Mouse (Mus musculus) MEL (cell line): ENCODE measurements at regions not wholly inside any gene's neighbourhood (a gene's known extent, or its start where the extent isn't known, plus 50 kb on each side); places are given as distances from the start of the nearest gene placed in this dataset.

ENCODE experiments used
- DNase-seq: peaks from one replicate; pipeline ENCODE4 v3.0.0; 2011; ENCODE audit warnings: low read depth, low spot score
- H3K27ac ChIP-seq: 2 replicates; pipeline ENCODE4 v1.5.1; 2012; ENCODE audit warnings: low read depth, mild to moderate bottlenecking, control low read depth, low read length, moderate library complexity; ENCODE audit not compliant: control insufficient read depth
- H3K27me3 ChIP-seq, 2 experiments: fragments of 150-350 bp in 1 of 2; sonication (generic) in 1 of 2; 2 replicates each; pipeline ENCODE4 v1.6.1; 2012; ENCODE audit warnings: low read length in 2 of 2, mild to moderate bottlenecking in 2 of 2, improper control_type of control experiment in 1 of 2, moderate library complexity in 1 of 2; ENCODE audit not compliant: insufficient read depth in 2 of 2, control insufficient read depth in 1 of 2
- H3K36me3 ChIP-seq, 2 experiments: 2 replicates each; pipeline ENCODE4 v1.6.1; 2012 to 2014; ENCODE audit warnings: low read length in 2 of 2, improper control_type of control experiment in 1 of 2, inconsistent platforms in 1 of 2, mild to moderate bottlenecking in 1 of 2; ENCODE audit not compliant: insufficient read depth in 2 of 2, control insufficient read depth in 1 of 2
- H3K4me1 ChIP-seq, 2 experiments: fragments of 150-350 bp in 1 of 2; sonication (generic) in 1 of 2; 2 replicates each; pipeline ENCODE4 v1.6.1; 2012; ENCODE audit warnings: low read length in 2 of 2, improper control_type of control experiment in 1 of 2, mild to moderate bottlenecking in 1 of 2; ENCODE audit not compliant: insufficient read depth in 2 of 2, control insufficient read depth in 1 of 2
- H3K4me3 ChIP-seq, 2 experiments: fragments of 150-350 bp in 1 of 2; sonication (generic) in 1 of 2; 2 replicates each; pipeline ENCODE4 v1.5.1; 2012; ENCODE audit warnings: low read depth in 2 of 2, low read length in 2 of 2, mild to moderate bottlenecking in 2 of 2, moderate library complexity in 2 of 2, control low read depth in 1 of 2, improper control_type of control experiment in 1 of 2; ENCODE audit not compliant: control insufficient read depth in 1 of 2, insufficient read depth in 1 of 2
- H3K79me2 ChIP-seq: 2 replicates; pipeline ENCODE4 v1.6.1; 2012; ENCODE audit warnings: mild to moderate bottlenecking, low read length, moderate library complexity; ENCODE audit not compliant: control insufficient read depth, poor library complexity, insufficient read depth
- H3K9ac ChIP-seq: 2 replicates; pipeline ENCODE4 v1.6.1; 2012; ENCODE audit warnings: low read depth, mild to moderate bottlenecking, control low read depth, low read length, moderate library complexity; ENCODE audit not compliant: control insufficient read depth, poor library complexity, severe bottlenecking
- H3K9me3 ChIP-seq: fragments of 150-350 bp; sonication (generic); replicated peaks from 2 replicates; pipeline ENCODE4 v1.6.1; 2012; ENCODE audit warnings: mild to moderate bottlenecking, low read length, improper control_type of control experiment, moderate library complexity; ENCODE audit not compliant: insufficient read depth
- CHD2 ChIP-seq: IDR thresholded peaks from 2 replicates; pipeline ENCODE4 v1.6.1; 2011; ENCODE audit warnings: low read length, improper control_type of control experiment
- E2F4 ChIP-seq: IDR thresholded peaks from 2 replicates; pipeline ENCODE4 v1.6.1; 2011; ENCODE audit warnings: low read depth, low read length, improper control_type of control experiment, borderline replicate concordance
- EP300 ChIP-seq, 2 experiments: IDR thresholded peaks; 2 replicates each; pipeline ENCODE4 v1.6.1; 2011; ENCODE audit warnings: improper control_type of control experiment in 2 of 2, low read length in 2 of 2, low read depth in 1 of 2, mild to moderate bottlenecking in 1 of 2
- GATA1 ChIP-seq: IDR thresholded peaks from 2 replicates; pipeline ENCODE4 v1.6.1; 2011; ENCODE audit warnings: low read depth, low read length, improper control_type of control experiment
- KAT2A ChIP-seq: conservative IDR thresholded peaks from 2 replicates; pipeline ENCODE4 v1.6.1; 2012; ENCODE audit warnings: low read depth, low read length, improper control_type of control experiment, inconsistent platforms
- MAFK ChIP-seq: IDR thresholded peaks from 2 replicates; pipeline ENCODE4 v1.6.1; 2011; ENCODE audit warnings: low read depth, mild to moderate bottlenecking, low read length, improper control_type of control experiment, borderline replicate concordance
- MYB ChIP-seq: IDR thresholded peaks from 2 replicates; pipeline ENCODE4 v1.6.1; 2011; ENCODE audit warnings: mild to moderate bottlenecking, low read depth, low read length, improper control_type of control experiment
- NELFE ChIP-seq: IDR thresholded peaks from 2 replicates; pipeline ENCODE4 v1.6.1; 2011; ENCODE audit warnings: low read depth, low read length, improper control_type of control experiment
- POLR2A ChIP-seq, 2 experiments: IDR thresholded peaks; 2 replicates each; pipeline ENCODE4 v1.6.1; 2011 to 2012; ENCODE audit warnings: low read length in 2 of 2, mild to moderate bottlenecking in 2 of 2, control low read depth in 1 of 2, improper control_type of control experiment in 1 of 2, low read depth in 1 of 2, moderate library complexity in 1 of 2; ENCODE audit not compliant: control insufficient read depth in 1 of 2, insufficient read depth in 1 of 2, poor library complexity in 1 of 2
- POLR2AphosphoS2 ChIP-seq: IDR thresholded peaks from 2 replicates; pipeline ENCODE4 v1.6.1; 2011; ENCODE audit warnings: low read length, improper control_type of control experiment
- POLR2AphosphoS5 ChIP-seq: IDR thresholded peaks from 2 replicates; pipeline ENCODE4 v1.6.1; 2012; ENCODE audit warnings: low read depth, borderline replicate concordance, mild to moderate bottlenecking, inconsistent platforms, low read length, moderate library complexity, mixed read lengths
- RAD21 ChIP-seq: IDR thresholded peaks from 2 replicates; pipeline ENCODE4 v1.6.1; 2011; ENCODE audit warnings: mild to moderate bottlenecking, low read depth, low read length, improper control_type of control experiment
- RCOR1 ChIP-seq: IDR thresholded peaks from 2 replicates; pipeline ENCODE4 v1.6.1; 2012; ENCODE audit warnings: low read depth, mild to moderate bottlenecking, inconsistent platforms, low read length, improper control_type of control experiment
- SIN3A ChIP-seq: IDR thresholded peaks from 2 replicates; pipeline ENCODE4 v1.6.1; 2012; ENCODE audit warnings: low read length, improper control_type of control experiment, inconsistent platforms
- TBP ChIP-seq: IDR thresholded peaks from 2 replicates; pipeline ENCODE4 v1.8.0; 2011; ENCODE audit warnings: low read depth, low read length, improper control_type of control experiment
- ZMIZ1 ChIP-seq: IDR thresholded peaks from 2 replicates; pipeline ENCODE4 v1.6.1; 2012; ENCODE audit warnings: low read depth, mild to moderate bottlenecking, inconsistent platforms, low read length, improper control_type of control experiment, moderate library complexity
- ZNF384 ChIP-seq: IDR thresholded peaks from 2 replicates; pipeline ENCODE4 v1.6.1; 2012; ENCODE audit warnings: low read depth, mild to moderate bottlenecking, inconsistent platforms, low read length, improper control_type of control experiment

DNA sequence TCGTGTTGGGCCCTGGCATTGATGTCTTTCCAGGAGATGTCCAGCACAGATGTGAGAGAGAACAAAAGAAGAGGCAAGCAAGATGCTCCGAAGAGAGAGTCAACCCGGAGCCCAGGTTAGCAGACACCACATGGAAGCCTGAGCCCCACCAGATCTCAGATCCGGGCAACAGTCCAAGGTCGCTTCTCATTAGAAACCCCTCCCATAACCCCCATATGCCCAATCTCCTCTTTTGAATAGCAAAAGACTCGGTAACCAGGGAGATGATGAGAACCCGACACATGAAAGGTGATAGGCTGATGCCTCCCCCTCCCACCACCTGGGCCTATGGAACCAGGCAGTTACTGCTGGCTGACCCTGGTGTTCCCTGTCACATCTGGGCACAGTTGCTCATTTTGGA lies 155.7 kb upstream of the Igsf21 start:
- Histone ChIP-seq H3K36me3 (no peaks in the 10 kb centered on the region), H3K27ac (no peak overlapping the region), H3K4me1 (no peaks in the 10 kb centered on the region), H3K9ac (no peak overlapping the region), H3K79me2 (no peaks in the 10 kb centered on the region), H3K4me3 (no peak overlapping the region), H3K9me3 (no peaks in the 10 kb centered on the region)
- no peak for DNase-seq
- TF ChIP-seq RAD21 (no peak), TBP (no peak), ZNF384 (no peak), POLR2AphosphoS5 (no peak), POLR2AphosphoS2 (no peak), EP300 (IDR thresholded peaks at IDR 0.05; ENCODE audit: low read depth in 1 of 2, low read length in 2 of 2) (no peak), KAT2A (no peak), SIN3A (no peak), NELFE (no peak), E2F4 (no peak), ZMIZ1 (no peak)
- TF ChIP-seq, all 39 proteins: peak for 0
- H3K27me3 ChIP-seq = no peaks in the 10 kb centered on the region

DNA sequence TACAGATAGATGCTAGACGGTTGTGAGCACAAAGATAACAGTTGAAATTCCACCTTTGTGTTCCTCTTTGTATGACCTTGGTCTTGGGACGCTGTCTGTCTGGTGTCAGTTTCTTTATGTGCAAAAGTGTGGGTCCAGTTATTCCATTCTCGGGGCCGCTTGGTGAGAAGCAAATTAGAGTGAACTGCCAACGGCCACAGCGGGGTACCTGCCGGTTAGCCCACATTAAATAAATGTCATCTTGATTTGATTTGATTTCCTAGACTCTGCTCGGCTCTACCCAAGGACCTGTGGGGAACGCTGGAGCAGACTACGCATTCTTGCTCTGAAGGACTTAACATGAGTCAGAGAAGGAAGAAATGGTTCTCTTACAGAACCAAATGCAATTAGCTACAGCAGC lies 155.0 kb upstream of the Igsf21 start:
- Histone ChIP-seq H3K36me3 (no peaks in the 10 kb centered on the region), H3K27ac (no peak overlapping the region)

GRCm38 (mm10) chr4:140396548-140396947 lies 150.0 kb upstream of the Igsf21 start:
- H3K27ac ChIP-seq = no peak overlapping the region
- H3K9me3 ChIP-seq = no peaks in the 10 kb centered on the region
- DNase-seq = no peak
- no peak overlapping the region for H3K9ac ChIP-seq
- TF ChIP-seq SIN3A (no peak), ZNF384 (no peak), GATA1 (no peak), RCOR1 (no peak), POLR2A (IDR thresholded peaks at IDR 0.05; ENCODE audit: control insufficient read depth in 1 of 2, insufficient read depth in 1 of 2, low read depth in 1 of 2, low read length in 2 of 2, poor library complexity in 1 of 2) (no peak), CHD2 (no peak), KAT2A (no peak), MAFK (no peak)
- TF ChIP-seq, all 39 proteins: peak for 0
- H3K4me3 ChIP-seq = no peak overlapping the region
- no peaks in the 10 kb centered on the region for H3K27me3 ChIP-seq
- H3K4me1 ChIP-seq = no peaks in the 10 kb centered on the region
- no peaks in the 10 kb centered on the region for H3K36me3 ChIP-seq
- H3K79me2 ChIP-seq = no peaks in the 10 kb centered on the region

More for the DNA sequence above, 155.0 kb upstream of the Igsf21 start:
- Histone ChIP-seq H3K4me3 (no peak overlapping the region), H3K27me3 (no peaks in the 10 kb centered on the region), H3K4me1 (no peaks in the 10 kb centered on the region), H3K79me2 (no peaks in the 10 kb centered on the region), H3K9me3 (no peaks in the 10 kb centered on the region), H3K9ac (no peak overlapping the region)
- DNase-seq = no peak
- TF ChIP-seq EP300 (IDR thresholded peaks at IDR 0.05; ENCODE audit: low read depth in 1 of 2, low read length in 2 of 2) (no peak), MYB (no peak)
- TF ChIP-seq, all 39 proteins: peak for 0
